Mouse (Mus musculus) midbrain, embryonic 14.5 days (tissue): ENCODE results near the gene Abhd17a. TPM values are rescaled to one million over a fixed set of nuclear protein-coding genes. Genes with fewer than 3 reads are reported as not detected.

Source experiments
- ATAC-seq: fragments of 200-750 bp; cut with Nextera tagmentation; 2 replicates; pipeline ENCODE4 v1.8.0; 2017; ENCODE audit warnings: moderate number of reproducible peaks, moderate library complexity; ENCODE audit not compliant: low FRiP score, low TSS enrichment
- DNase-seq: peaks from one replicate; pipeline ENCODE4 v3.0.0-alpha.2; 2015
- H3K27ac ChIP-seq: fragments of 300-500 bp; sonication (generic); replicated peaks from 2 replicates; pipeline ENCODE4 v1.5.1; 2014; ENCODE audit warnings: mild to moderate bottlenecking, low read depth, low read length, moderate library complexity
- H3K27me3 ChIP-seq: fragments of 300-500 bp; sonication (generic); 2 replicates; pipeline ENCODE4 v1.6.1; 2014; ENCODE audit warnings: low read length, control low read depth, mixed read lengths; ENCODE audit not compliant: control insufficient read depth, insufficient read depth
- H3K36me3 ChIP-seq: fragments of 300-500 bp; sonication (generic); 2 replicates; pipeline ENCODE4 v1.6.1; 2014; ENCODE audit warnings: low read length, control low read depth; ENCODE audit not compliant: control insufficient read depth, insufficient read depth
- H3K4me1 ChIP-seq: fragments of 300-500 bp; sonication (generic); 2 replicates; pipeline ENCODE4 v1.6.1; 2014; ENCODE audit warnings: mild to moderate bottlenecking, antibody characterized with exemption, low read length, control low read depth; ENCODE audit not compliant: control insufficient read depth, insufficient read depth
- H3K4me2 ChIP-seq: fragments of 300-500 bp; sonication (generic); 2 replicates; pipeline ENCODE4 v1.6.1; 2014; ENCODE audit warnings: mild to moderate bottlenecking, low read length, moderate library complexity
- H3K4me3 ChIP-seq: fragments of 300-500 bp; sonication (generic); replicated peaks from 2 replicates; pipeline ENCODE4 v1.5.1; 2014; ENCODE audit warnings: low read depth, low read length
- H3K9ac ChIP-seq: fragments of 300-500 bp; sonication (generic); replicated peaks from 2 replicates; pipeline ENCODE4 v1.6.1; 2014; ENCODE audit warnings: mild to moderate bottlenecking, low read length, moderate library complexity
- H3K9me3 ChIP-seq: fragments of 300-500 bp; sonication (generic); 2 replicates; pipeline ENCODE4 v1.6.1; 2016; ENCODE audit warnings: low read length, control low read depth, mixed read lengths; ENCODE audit not compliant: control insufficient read depth
- WGBS: fragments of 180-500 bp; shearing (Covaris S2); extraction: QIAGEN DNeasy Blood & Tissue Kit; methylation state at CpG from one replicate; pipeline ENCODE4 v1.1.7; 2014; 5-methylcytosine and 5-hydroxymethylcytosine counted together
- polyA plus RNA-seq: library from polyadenylated mRNA; unstranded; fragments of >200 nt; fragmentation: Nextera tagmentation; extraction: Ambion mirVana; gene quantifications from 2 replicates; pipeline ENCODE4 v1.2.1, GENCODE M21; 2014

The Abhd17a gene
- polyA plus RNA-seq, 1 experiment from 2014 or later = 128 TPM

DNA sequence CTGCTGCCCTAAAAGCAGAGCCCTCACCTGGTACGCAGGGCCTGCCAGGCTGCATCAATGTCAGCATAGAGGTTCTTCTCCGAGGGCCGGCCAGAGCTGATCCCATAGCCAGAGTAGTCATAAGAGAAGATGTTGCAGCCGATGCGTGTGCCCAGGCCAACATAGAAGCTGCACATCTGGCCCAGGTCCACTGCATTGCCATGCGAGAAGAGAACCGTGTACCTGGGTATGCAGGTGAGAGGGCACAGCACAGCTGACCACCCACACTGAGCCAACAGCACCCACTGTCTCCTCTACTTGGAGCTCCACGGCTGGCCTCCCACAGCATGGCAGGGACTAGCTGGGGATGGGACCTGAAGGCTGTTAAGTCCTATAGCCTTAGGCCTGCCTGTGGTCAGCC, 4.6 kb downstream of the Abhd17a start:
- H3K9ac ChIP-seq = no peak overlapping the region

DNA sequence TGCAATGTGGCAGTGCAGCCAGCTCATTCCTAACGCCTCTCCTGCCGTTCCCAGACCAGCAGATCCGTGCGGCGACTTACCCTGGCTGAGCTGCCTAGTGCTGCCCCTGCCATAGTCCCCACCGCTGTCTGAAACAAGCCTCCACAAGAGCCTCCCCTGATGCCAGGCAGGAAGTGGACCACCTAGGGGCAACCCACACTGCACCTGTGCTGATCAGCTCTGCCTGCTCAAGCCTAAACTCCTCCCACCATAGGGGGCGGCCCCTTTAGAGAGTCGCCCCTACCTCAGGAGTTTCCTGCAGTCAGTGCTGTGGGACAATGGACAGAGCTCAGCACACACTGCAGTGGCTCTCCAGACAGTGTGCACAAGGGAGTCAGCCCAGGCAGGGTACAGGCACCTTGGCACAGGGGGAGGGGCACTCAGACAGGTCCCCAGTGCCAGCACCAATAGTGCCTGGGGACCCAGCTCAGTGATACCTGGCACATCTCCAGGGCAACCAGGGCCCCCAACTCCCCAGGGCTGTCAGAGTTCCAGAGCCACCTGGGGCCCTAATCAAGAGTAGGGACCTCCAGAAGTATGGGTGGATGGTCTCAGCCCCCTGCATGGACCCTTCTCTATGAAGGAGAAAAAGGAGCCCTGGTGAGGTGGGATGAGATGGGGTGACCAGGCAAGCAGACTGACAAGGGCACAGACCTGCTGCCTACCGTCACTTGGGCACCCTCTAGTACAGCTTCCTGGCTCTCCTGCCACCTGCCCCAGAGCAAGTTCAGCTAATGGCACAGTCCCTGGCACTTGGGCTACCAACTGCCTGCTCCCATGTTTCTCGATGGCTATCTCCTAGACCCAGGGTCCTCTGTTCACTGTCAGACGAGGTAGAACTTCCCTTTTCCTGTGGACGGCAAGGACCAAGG, 5.2 kb downstream of the Abhd17a start:
- Histone ChIP-seq H3K9ac (no peak overlapping the region), H3K27ac (no peak overlapping the region)

More for the DNA sequence above, 4.6 kb downstream of the Abhd17a start:
- peaks cover 29% of the 10 kb centered on the region for H3K36me3 ChIP-seq
- peaks cover 18% of the 10 kb centered on the region for H3K4me1 ChIP-seq
- H3K4me3 ChIP-seq = no peak overlapping the region
- no peaks in the 10 kb centered on the region for H3K9me3 ChIP-seq
- H3K27ac ChIP-seq = no peak overlapping the region
- DNase-seq = no peak
- no peak for ATAC-seq
- H3K4me2 ChIP-seq = no peak overlapping the region
- H3K27me3 ChIP-seq = no peaks in the 10 kb centered on the region
- whole genome bisulfite sequencing = 92% methylated on average over 8 of the region's 8 CpGs

DNA sequence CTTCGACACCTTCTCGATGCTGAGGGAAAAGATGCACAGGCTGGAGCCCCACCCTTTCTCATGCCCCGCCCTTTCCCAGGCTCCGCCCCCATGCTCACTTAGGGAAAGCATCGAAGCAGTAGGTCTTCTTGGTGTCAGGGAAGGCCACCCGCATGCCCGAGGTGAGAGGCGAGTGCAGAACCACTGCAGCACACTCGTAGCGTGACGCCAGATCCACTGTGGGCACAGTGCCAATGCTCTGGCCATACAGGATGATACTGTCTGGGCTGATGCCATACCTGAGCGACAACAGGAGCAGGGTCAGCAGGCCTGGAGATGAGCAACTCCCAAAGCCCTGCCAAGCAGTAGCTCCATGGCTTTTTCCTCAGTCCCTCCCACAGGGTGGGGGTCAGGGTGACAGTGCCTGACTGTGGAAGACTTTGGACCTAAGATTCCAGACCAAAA, 6.1 kb downstream of the Abhd17a start:
- H3K9me3 ChIP-seq = no peaks in the 10 kb centered on the region
- no peak overlapping the region for H3K9ac ChIP-seq
- no peak overlapping the region for H3K4me2 ChIP-seq
- ATAC-seq (no peak), DNase-seq (no peak)
- H3K4me1 ChIP-seq = peaks cover 13% of the 10 kb centered on the region
- no peaks in the 10 kb centered on the region for H3K27me3 ChIP-seq
- peaks cover 29% of the 10 kb centered on the region for H3K36me3 ChIP-seq
- no peak overlapping the region for H3K4me3 ChIP-seq
- no peak overlapping the region for H3K27ac ChIP-seq
- 62% methylated on average over 12 of the region's 12 CpGs for WGBS

More for the DNA sequence above, 5.2 kb downstream of the Abhd17a start:
- peaks cover 18% of the 10 kb centered on the region for H3K4me1 ChIP-seq
- DNase-seq = no peak
- no peak overlapping the region for H3K4me2 ChIP-seq
- H3K36me3 ChIP-seq = peaks cover 29% of the 10 kb centered on the region
- no peaks in the 10 kb centered on the region for H3K27me3 ChIP-seq
- 75% methylated on average over 12 of the region's 12 CpGs for WGBS
- H3K4me3 ChIP-seq = no peak overlapping the region
- H3K9me3 ChIP-seq = no peaks in the 10 kb centered on the region
- ATAC-seq = no peak

DNA sequence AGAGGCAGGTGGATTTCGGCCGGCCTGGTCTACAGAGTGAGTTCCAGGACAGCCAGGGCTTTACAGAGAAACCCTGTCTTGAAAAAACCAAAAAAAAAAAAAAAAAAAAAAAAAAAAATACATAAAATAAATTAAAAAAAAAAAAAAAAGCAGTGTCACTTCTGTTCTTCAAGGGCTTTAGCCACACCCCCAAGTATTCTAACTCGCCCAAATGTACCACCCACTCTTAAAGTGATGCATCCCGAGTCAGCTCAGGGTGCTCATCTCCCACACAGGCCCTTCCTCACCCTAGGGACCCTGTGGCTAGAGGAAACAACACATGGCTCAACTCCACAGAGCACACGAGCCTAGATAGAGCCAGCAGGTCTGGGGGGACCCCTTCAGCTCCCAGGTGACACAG, 7.1 kb downstream of the Abhd17a start:
- Histone ChIP-seq H3K36me3 (peaks cover 29% of the 10 kb centered on the region), H3K9me3 (no peaks in the 10 kb centered on the region), H3K27ac (no peak overlapping the region), H3K9ac (no peak overlapping the region), H3K4me1 (peaks cover 8% of the 10 kb centered on the region; the same call in 1 of the 2 replicates), H3K4me2 (no peak overlapping the region), H3K27me3 (no peaks in the 10 kb centered on the region), H3K4me3 (no peak overlapping the region)
- WGBS = 89% methylated on average over 5 of the region's 5 CpGs
- no peak for DNase-seq
- no peak for ATAC-seq

DNA sequence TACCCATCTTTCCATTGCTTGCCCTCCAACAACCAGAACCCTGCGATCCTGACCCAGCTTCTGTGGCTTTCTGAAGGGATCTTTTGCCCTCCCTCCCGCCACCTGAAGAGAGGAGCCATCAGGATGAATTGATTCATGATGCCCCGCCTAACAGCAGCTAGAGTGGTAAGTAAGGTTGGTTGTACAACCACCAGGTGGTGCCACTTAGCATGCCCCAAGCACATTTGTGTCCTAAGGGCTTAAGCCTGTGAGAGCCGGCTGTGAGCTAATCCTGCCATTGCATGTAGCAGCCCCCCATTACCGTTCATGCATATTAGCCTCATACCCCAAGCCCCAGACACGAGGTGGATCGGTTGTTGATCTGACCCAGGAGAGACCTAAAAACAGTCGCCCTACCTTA, 11.2 kb downstream of the Abhd17a start:
- peaks cover 30% of the 10 kb centered on the region for H3K4me1 ChIP-seq
- H3K36me3 ChIP-seq = peaks cover 10% of the 10 kb centered on the region
- ATAC-seq (no peak), DNase-seq (peak; percentile 71)
- H3K4me3 ChIP-seq = no peak overlapping the region
- H3K9me3 ChIP-seq = no peaks in the 10 kb centered on the region
- no peak overlapping the region for H3K9ac ChIP-seq
- no peak overlapping the region for H3K4me2 ChIP-seq
- no peaks in the 10 kb centered on the region for H3K27me3 ChIP-seq
- whole genome bisulfite sequencing = 6% methylated on average over 8 of the region's 8 CpGs
- no peak overlapping the region for H3K27ac ChIP-seq

DNA sequence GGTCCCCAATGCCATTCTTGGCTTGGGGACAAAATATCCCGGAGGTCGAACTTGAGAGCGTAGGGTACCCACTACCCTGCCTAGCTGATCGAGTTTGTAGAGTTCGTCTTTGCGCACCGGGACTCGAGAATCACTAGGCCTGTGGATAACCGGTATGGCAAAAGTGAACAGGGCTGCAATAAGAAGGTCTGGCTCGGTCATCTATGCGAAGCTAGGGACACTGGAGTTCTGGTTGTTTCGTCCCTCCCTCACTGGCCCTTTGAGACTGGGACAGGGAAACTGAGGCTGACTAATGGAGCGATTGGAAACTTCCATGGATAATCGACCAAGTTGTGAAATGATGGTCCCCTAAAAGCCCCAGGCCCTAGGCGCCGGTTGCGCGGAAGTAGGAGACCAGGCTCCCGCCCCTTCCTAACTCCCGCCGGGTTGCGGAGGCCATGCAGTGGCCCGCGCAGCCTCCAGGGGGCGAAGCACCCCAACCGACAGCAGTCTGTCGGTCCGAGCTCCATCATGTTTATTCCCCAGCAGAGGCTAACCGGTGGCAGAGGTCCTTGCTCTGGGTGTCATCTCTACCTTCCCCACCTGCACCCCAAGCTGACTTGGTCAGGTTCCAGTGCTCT, 11.9 kb downstream of the Abhd17a start:
- ATAC-seq (peak; percentile 4; the same call in 1 of the 2 replicates), DNase-seq (peak; percentile 79)
- Histone ChIP-seq H3K9me3 (no peaks in the 10 kb centered on the region), H3K27ac (peak overlapping the region; percentile 81), H3K4me2 (peak overlapping the region; percentile 91), H3K36me3 (peaks cover 4% of the 10 kb centered on the region), H3K4me3 (peak overlapping the region; percentile 80), H3K4me1 (peaks cover 30% of the 10 kb centered on the region), H3K27me3 (no peaks in the 10 kb centered on the region), H3K9ac (peak overlapping the region; percentile 71; the same call in 1 of the 2 replicates)
- WGBS = under 1% methylated on average over 29 of the region's 29 CpGs

DNA sequence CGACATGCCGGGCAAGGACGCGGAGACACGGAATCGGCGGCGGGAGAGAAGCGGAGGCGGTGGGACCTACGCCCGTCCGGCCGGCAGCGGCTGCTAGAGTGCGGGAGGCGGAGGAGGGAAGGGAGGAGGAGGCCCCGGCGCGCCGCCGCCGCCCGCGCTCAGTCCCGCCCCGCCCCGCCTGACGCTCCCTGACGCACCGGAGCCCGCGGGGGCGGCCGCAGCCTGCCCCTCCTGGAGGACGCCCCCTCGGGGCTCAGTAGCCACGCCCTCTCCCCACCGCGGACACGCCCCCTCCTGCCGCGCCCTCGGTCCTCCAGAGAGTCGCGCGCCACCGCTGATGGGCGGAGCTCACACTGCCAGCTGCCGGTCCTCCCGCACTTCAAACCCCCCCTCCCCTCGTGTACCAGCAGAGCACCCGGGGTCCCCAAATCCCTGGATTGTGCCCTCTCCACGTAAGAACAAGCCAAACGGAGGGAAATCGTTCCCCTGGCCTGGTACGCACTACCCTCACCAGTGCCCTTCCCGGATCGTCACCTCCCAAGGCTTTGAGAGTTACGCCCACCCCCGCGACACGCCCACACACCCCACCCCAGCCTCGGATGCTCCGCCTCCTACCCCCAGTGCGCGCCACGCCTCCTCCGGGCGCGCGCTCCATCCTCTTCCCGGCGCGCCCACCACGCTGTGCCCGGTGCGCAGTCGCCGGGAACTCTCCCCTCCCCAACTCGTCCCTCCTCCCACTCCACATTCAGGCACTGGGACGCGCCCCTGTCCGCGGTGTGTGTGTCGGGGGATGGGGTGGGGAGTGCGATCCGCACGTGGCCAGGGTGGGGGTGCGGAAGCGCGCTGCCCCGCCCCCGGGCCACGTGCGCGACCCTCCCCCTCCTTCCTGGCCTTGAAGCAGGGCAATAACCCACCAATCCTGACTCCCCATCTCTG, 12.7 kb downstream of the Abhd17a start, which contains the start of gene Klf16:
Gene Klf16, minus strand, starts transcription at position 127 of the 936 bp plus-strand sequence.
- peak within 1 kb of the TSS; percentile 91 for H3K4me2 ChIP-seq
- H3K36me3 ChIP-seq = peaks cover 3% of the 10 kb centered on the region; the same call in 1 of the 2 replicates
- H3K4me3 ChIP-seq = peak within 1 kb of the TSS; percentile 80
- ATAC-seq (peak; percentile 83), DNase-seq (peak; percentile 93)
- no peaks in the 10 kb centered on the region for H3K9me3 ChIP-seq
- peaks cover 30% of the 10 kb centered on the region for H3K4me1 ChIP-seq
- peak within 1 kb of the TSS; percentile 71 for H3K9ac ChIP-seq
- WGBS = under 1% methylated on average over 76 of the region's 97 CpGs
- no peaks in the 10 kb centered on the region for H3K27me3 ChIP-seq
- H3K27ac ChIP-seq = peak within 1 kb of the TSS; percentile 81
